Mouse (Mus musculus): ENCODE data around the gene Hlcs. TPM values are rescaled to one million over a fixed set of nuclear protein-coding genes. Genes with fewer than 3 reads are reported as not detected.

Hlcs gene
- polyA plus RNA-seq, 1 experiment, result 9.5 TPM

GRCm38 (mm10) chr16:94253671-94254414 is 59.5 kb downstream of the Hlcs start:
- no peak overlapping the region for H3K4me3 ChIP-seq (replicated peaks; ENCODE audit: extremely low read depth, low read depth, low read length)
- H3K4me1 ChIP-seq (ENCODE audit: control insufficient read depth, insufficient read depth, low read length), result no peaks in the 10 kb centered on the region
- TF ChIP-seq POLR2A (IDR thresholded peaks at IDR 0.05; ENCODE audit: borderline replicate concordance, extremely low read depth, low read depth, low read length), result no peak
- no peak for TF ChIP-seq CTCF (IDR thresholded peaks at IDR 0.05; ENCODE audit: insufficient read depth, low read length)
- no peak for DNase-seq
- WGBS, result 83% methylated on average over 24 of the region's 24 CpGs

DNA sequence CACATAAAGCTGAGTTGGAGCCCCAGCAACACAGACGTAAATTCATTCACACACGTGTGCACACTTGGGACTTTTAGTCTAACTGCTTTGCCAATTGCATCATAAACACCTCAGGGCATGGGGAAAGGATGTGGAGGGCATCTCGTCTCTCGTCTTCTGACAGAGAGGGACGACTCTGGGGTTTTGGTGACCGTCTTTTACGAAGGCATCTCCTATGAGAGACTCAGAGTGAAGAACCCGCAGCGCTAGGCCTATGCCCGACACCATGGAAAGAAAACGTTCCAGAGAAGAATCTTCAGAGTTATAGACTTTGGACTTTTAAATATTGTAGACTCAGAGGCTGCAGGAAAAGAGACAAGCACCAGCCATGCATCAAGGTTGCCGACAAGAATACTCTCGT is 61.6 kb downstream of the Hlcs start:
- Histone ChIP-seq H3K4me3 (replicated peaks; ENCODE audit: extremely low read depth, low read depth, low read length) (no peak overlapping the region), H3K4me1 (ENCODE audit: control insufficient read depth, insufficient read depth, low read length) (no peaks in the 10 kb centered on the region)
- no peak for DNase-seq
- no peak for TF ChIP-seq CTCF (IDR thresholded peaks at IDR 0.05; ENCODE audit: insufficient read depth, low read length)
- TF ChIP-seq POLR2A (IDR thresholded peaks at IDR 0.05; ENCODE audit: borderline replicate concordance, extremely low read depth, low read depth, low read length), result no peak
- 95% methylated on average over 13 of the region's 13 CpGs for WGBS

DNA sequence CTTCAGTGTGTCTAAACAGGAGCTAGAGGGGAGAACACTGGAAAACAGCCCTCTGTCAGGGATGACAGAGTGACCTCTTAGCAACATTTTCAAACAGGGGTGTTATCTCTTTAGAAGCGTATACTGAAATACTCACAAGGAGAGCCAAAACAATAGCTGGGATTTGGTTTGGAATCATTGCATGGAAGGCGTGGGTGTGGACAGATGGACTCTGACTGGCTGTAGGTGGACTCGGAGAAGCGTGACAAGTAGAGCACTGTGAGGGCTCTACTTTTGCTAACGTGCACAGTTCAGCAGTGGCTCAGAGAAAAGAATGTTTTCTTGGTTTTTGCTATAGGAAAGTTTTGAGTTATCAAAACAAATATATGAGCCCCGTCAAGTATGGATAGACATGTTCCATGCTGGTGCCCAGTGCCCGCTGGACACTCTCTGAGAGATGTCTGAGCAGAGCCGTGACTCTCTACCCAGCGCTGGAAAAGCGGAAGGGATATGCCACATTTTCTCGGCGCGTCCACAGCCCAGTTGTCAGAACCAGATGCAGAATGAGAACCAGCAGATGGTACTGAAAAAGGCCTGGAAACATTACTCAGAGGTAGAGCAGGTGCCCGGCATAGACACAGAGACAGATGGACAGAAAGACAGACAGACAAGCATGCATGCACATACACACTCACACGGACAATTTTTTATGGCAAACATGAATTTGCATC is 62.6 kb downstream of the Hlcs start:
- 77% methylated on average over 15 of the region's 15 CpGs for WGBS
- H3K4me1 ChIP-seq (ENCODE audit: control insufficient read depth, insufficient read depth, low read length), result no peaks in the 10 kb centered on the region
- H3K4me3 ChIP-seq (replicated peaks; ENCODE audit: extremely low read depth, low read depth, low read length), result peak overlapping the region; percentile 48
- no peak for TF ChIP-seq CTCF (IDR thresholded peaks at IDR 0.05; ENCODE audit: insufficient read depth, low read length)
- TF ChIP-seq POLR2A (IDR thresholded peaks at IDR 0.05; ENCODE audit: borderline replicate concordance, extremely low read depth, low read depth, low read length), result no peak
- no peak for DNase-seq

GRCm38 (mm10) chr16:94250136-94250535 is 63.2 kb downstream of the Hlcs start:
- 33% methylated on average over 12 of the region's 12 CpGs for WGBS
- Histone ChIP-seq H3K4me3 (replicated peaks; ENCODE audit: extremely low read depth, low read depth, low read length) (peak overlapping the region; percentile 48), H3K4me1 (ENCODE audit: control insufficient read depth, insufficient read depth, low read length) (no peaks in the 10 kb centered on the region)
- TF ChIP-seq POLR2A (IDR thresholded peaks at IDR 0.05; ENCODE audit: borderline replicate concordance, extremely low read depth, low read depth, low read length), result no peak; the same call in 1 of the 2 replicates
- no peak for TF ChIP-seq CTCF (IDR thresholded peaks at IDR 0.05; ENCODE audit: insufficient read depth, low read length)
- DNase-seq, result peak; percentile 28

DNA sequence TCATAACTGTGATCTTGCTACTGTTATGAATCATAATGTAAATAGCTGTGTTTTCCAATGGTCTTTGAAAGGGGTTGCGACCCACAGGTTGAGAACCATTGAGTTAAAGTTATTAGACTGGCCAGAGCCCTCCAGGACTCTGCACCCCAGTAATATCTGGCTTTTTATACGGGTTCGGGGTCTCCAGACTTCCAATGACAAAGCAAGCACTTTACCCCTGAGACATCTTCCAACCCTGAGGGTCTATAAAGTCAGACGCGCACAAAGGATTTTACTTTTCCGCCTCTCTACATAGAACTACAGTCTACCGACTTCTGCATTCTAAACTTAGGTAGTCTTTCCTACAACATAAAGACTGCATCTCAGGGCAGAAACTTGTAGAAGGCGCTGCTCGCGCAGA is 63.7 kb downstream of the Hlcs start:
- Histone ChIP-seq H3K4me3 (replicated peaks; ENCODE audit: extremely low read depth, low read depth, low read length) (peak overlapping the region; percentile 25), H3K4me1 (ENCODE audit: control insufficient read depth, insufficient read depth, low read length) (no peaks in the 10 kb centered on the region)
- TF ChIP-seq POLR2A (IDR thresholded peaks at IDR 0.05; ENCODE audit: borderline replicate concordance, extremely low read depth, low read depth, low read length), result no peak
- no peak for TF ChIP-seq CTCF (IDR thresholded peaks at IDR 0.05; ENCODE audit: insufficient read depth, low read length)
- WGBS, result 71% methylated on average over 10 of the region's 10 CpGs
- no peak for DNase-seq

DNA sequence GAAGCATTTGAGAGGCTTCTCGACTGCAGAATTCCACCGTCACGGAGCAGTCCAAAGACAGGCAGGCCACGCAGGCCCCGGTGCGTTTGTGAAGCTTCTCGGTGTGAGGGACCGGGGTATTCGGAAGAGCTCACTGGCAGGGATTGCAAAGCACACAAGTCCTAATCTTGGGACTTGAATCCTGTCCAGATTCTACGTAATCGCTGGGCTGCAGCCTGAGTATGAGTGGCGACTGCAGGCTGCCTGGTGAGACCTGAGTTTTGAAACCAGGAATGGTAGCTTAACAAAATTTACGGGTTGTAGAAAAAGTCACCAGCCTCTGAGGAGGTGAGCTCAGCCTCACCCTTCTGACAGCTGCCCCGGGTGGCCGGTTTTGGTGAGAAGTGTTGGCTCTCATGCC is 64.7 kb downstream of the Hlcs start:
- Histone ChIP-seq H3K4me1 (ENCODE audit: control insufficient read depth, insufficient read depth, low read length) (no peaks in the 10 kb centered on the region), H3K4me3 (replicated peaks; ENCODE audit: extremely low read depth, low read depth, low read length) (no peak overlapping the region)
- DNase-seq, result no peak
- TF ChIP-seq POLR2A (IDR thresholded peaks at IDR 0.05; ENCODE audit: borderline replicate concordance, extremely low read depth, low read depth, low read length) (no peak), CTCF (IDR thresholded peaks at IDR 0.05; ENCODE audit: insufficient read depth, low read length) (no peak)
- 77% methylated on average over 15 of the region's 15 CpGs for WGBS

GRCm38 (mm10) chr16:94246976-94247375 is 66.4 kb downstream of the Hlcs start:
- DNase-seq, result no peak
- no peaks in the 10 kb centered on the region for H3K4me1 ChIP-seq (ENCODE audit: control insufficient read depth, insufficient read depth, low read length)
- WGBS, result 90% methylated on average over 8 of the region's 8 CpGs
- H3K4me3 ChIP-seq (replicated peaks; ENCODE audit: extremely low read depth, low read depth, low read length), result no peak overlapping the region
- TF ChIP-seq CTCF (IDR thresholded peaks at IDR 0.05; ENCODE audit: insufficient read depth, low read length), result no peak
- TF ChIP-seq POLR2A (IDR thresholded peaks at IDR 0.05; ENCODE audit: borderline replicate concordance, extremely low read depth, low read depth, low read length), result no peak

DNA sequence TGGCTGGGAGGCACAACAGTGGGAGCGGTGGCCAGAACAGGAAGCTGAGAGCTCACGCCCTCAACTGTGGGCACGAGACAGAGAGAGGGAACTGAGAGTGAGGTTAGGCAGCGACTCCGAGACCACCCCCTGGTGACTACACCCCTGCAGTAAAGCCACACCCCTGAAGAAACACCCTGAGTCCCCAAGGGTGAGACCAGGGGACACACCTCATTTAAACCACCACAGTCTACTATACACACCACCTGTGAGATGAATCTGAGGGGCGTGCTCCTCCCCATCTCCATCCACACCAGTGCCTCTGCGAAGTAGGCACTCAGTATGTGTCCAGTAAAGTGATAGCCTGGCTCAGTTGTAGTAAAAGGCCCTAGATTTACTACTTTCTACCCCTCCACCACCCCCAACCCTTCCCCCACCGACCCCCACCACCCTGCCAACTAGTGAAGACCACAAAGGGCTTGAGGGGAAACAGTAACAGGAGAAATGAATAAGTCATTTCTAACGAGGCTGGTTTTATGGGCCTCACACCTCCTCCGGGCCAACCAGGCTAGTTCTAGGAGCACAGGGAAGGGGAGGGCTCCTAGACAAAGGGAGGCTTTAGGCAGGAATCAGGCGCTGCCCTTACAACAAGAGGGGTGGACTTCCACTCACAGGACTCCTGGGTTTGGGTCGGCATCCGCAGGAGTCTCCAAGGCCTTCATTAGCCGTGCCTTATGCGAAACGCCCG is 67.2 kb downstream of the Hlcs start:
- H3K4me1 ChIP-seq (ENCODE audit: control insufficient read depth, insufficient read depth, low read length), result no peaks in the 10 kb centered on the region
- WGBS, result 76% methylated on average over 17 of the region's 17 CpGs
- H3K4me3 ChIP-seq (replicated peaks; ENCODE audit: extremely low read depth, low read depth, low read length), result no peak overlapping the region
- DNase-seq, result no peak
- TF ChIP-seq POLR2A (IDR thresholded peaks at IDR 0.05; ENCODE audit: borderline replicate concordance, extremely low read depth, low read depth, low read length), result peak; percentile 38; the same call in 1 of the 2 replicates
- no peak for TF ChIP-seq CTCF (IDR thresholded peaks at IDR 0.05; ENCODE audit: insufficient read depth, low read length)

DNA sequence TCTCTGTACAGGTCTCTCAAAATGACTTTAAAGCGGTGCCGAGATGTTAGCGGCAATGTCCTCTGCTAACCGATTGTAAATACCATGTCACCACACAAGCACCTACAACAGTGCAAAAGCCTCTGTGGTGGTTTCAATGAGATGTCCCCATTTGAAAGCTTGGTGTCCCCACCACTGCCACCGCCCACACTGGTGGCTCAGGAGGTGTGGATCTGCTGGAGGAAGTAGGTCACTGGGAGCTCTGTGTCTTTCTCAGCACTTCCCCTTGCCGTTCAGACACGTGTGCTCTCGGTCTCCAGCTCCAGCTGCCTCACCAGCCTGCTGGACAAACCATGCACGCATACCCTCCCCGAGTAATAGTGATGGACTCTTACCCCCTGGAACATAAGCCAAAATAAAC is 72.2 kb downstream of the Hlcs start:
- DNase-seq, result no peak
- H3K4me1 ChIP-seq (ENCODE audit: control insufficient read depth, insufficient read depth, low read length), result no peaks in the 10 kb centered on the region
- H3K4me3 ChIP-seq (replicated peaks; ENCODE audit: extremely low read depth, low read depth, low read length), result no peak overlapping the region
- WGBS, result 76% methylated on average over 10 of the region's 10 CpGs
- no peak for TF ChIP-seq POLR2A (IDR thresholded peaks at IDR 0.05; ENCODE audit: borderline replicate concordance, extremely low read depth, low read depth, low read length)
- TF ChIP-seq CTCF (IDR thresholded peaks at IDR 0.05; ENCODE audit: insufficient read depth, low read length), result no peak

All from lung, adult 2 months (tissue).